Mouse (Mus musculus) lung, postnatal 14 days (tissue): Measurements from ENCODE around the gene Noxred1.
A peak's percentile ranks its signal among the peaks of the same experiment; 100 is the strongest.
"Not testable (repeated sequence)": the region's sequence is repeated elsewhere in the genome, so short reads cannot be mapped to it uniquely, and the experiment has no call there.

Source experiments
- DNase-seq: peaks from one replicate; pipeline ENCODE4 v3.0.0; 2021

Gene Noxred1

DNA sequence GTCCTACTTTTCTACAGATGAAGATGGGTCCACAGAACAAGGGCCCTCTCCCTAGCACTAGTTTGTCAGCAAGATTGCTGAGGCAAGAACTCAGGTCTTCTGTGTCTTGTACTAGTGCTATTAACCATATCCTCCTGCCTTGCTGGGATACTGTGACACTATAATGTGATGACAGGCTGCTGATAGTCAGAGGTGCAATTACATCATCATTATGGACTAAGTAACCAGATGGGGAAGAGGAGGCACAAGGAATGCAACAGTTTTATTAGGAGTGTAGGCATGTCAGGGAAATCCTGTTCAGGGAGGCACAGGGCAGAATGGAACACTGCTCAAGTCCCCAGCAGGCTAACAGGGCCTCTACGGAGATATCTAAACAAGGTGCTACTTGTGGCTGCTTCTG lies at the start of gene Noxred1:
TSS of gene Noxred1 (minus strand) at position 101 of the 400 bp plus-strand sequence.
- no peak for DNase-seq

DNA sequence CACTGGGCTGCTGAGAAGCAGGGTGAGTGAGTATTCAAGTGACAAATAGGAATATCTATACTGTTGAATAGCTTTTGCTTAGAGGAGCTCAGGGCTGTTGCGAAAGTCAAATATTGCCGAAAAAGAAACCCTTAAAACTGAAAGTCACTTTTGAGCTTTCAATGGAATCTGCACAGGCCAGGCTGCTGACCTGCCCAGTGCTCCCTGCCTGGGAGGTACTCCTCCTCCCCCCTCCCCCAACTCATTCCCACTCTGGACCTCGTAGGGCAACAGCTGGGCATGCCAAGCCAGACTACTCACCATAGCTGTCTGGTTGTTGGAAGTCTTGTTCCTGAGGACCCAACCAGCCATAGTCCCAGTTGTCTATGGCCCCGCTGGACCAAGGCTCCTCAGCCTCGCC lies 46.2 kb upstream of the Noxred1 start:
- DNase-seq: peak; percentile 40

DNA sequence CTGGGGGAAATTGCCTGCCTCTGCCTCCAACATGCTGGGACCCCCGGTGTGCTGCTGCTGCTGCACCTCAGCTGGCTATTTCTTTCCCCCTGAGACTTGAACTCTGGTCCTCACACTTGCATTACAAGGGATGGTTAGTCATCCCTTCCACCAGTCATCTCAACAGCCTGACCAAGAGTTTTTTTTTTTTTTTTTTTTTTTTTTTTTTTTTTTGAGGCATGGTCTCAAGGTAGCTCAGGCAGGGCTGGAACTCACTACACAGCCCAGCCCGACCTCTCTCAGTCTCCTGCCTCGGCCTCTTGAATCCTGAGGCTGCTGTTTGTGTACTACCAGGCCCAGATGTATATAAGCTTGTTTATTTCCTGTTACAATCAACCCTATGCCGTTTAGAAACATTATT lies 45.7 kb upstream of the Noxred1 start:
- no peak for DNase-seq

DNA sequence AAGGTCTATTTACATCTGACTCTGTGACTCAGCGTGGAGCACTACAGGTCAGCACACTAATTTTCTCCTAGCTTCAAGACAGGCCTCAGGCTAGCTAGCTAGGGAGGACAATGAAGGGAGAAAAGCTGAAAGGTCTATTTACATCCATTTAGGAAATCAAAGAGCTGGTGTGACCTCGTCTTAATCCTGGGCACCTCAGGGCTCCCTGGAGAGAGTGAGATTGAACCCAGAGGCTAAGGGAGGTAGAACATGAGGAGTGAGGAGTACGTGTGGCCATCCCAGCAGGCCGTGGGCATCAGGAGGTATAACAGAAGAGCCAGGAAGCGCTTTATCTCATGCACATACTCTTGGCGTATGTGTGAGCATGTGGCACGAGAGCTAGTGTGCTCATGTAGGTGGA lies 45.2 kb upstream of the Noxred1 start:
- no peak for DNase-seq

DNA sequence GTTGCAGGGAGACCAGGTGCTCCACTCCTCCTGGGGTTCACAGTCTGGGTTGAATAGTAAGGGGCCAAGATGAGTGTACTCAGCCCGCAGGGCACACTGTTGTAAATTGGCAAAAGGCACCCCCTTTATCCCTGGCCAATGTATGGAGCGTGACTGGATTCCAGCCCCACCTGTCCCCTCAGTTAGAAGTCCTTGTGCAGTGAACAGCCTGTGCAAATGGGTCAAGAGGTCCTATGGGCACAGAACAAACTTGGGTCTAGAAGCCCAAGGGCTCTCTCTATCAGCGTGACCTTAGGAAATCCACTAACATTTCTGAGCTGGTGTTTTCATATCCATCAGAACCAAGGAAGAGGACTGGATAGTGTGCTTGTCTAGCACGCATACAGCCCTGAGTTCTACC lies 44.2 kb upstream of the Noxred1 start:
- no peak for DNase-seq

DNA sequence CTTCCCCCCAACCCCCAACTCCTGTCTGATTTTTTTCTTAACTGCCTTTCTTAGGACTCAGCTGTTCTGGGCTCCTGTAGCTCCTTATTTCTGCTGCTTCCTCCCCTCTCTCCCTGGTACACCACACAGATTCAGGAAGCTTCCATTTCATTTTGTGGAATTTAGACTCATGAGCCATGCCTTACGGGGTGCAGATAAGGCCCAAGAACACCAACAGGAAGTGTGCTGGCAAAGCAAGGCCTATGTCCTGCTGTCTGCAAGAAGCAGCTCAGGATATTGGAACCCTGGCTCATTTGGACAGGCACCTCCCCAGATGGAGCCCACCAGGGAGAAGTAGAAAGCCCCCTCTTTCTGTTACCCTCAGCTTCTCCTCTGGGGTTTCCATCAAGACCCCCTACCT lies 43.2 kb upstream of the Noxred1 start:
- no peak for DNase-seq

DNA sequence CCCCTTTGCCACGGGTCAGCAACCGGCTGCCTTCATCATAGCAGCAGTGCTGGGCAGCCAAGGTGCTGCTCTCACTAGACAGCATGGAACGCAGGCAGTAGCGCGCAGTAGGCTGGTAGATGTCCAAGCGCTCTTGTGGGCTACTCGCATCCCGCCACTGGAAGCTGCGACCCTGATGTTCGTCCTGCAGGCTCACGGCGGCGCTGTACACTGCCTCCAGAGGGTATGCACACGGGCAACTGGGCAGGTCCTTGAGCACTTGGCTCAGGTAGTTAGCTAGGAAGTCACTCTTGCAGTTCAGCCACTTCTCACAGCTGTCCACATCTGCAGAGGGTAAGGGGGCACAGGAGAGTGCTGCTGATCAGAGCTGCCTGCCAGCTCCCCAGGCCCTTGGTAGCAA lies 41.3 kb upstream of the Noxred1 start:
- peak; percentile 21 for DNase-seq

DNA sequence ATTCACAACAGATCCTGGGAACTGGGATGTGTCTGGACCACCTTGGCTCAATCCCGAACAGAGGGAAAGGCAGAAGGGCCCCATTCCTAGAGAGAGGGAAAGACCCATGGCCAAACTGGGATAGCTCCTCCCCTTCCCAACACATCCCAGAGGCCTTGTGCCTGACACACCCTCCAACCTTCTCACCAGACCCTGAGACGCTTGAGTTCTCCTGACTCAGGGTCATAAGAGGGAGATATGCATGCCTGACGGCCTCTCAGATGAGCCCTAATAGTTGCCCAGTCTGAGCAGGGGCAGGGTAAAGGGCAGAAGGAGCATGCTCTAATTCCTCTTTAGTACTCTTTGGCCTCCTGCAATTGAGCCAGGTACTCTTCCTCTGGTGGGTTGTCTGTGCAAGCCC lies 40.8 kb upstream of the Noxred1 start:
- DNase-seq: no peak

DNA sequence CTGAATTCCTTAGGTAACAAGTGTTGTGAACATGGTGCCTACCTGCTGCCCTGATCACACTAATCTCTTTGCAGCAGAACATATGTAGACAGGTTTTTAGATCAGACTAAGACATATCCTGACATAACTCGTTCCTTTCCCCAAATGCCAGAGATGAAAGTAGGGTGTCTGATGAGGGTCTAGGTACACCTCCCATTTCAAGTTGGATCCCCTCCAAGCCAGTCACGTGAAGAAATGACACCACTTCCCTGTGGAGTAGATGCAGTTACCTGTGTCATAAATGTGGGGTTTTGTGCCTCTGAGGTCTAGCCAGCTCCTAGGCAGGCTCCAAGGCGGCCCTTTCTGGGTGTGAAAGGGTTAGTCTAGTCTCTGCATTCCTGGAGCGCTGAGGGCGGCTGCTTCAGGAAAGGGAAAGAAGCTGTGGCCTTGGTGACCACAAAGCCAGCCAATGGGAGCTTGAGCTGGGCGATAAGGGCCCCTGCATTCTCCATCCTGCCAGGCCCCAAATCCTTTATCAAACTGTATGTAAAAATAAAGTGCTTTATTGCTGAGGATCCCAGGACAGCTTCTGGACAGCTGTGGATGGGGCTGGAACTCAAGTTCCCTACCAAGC lies 39.7 kb upstream of the Noxred1 start:
- DNase-seq: no peak

DNA sequence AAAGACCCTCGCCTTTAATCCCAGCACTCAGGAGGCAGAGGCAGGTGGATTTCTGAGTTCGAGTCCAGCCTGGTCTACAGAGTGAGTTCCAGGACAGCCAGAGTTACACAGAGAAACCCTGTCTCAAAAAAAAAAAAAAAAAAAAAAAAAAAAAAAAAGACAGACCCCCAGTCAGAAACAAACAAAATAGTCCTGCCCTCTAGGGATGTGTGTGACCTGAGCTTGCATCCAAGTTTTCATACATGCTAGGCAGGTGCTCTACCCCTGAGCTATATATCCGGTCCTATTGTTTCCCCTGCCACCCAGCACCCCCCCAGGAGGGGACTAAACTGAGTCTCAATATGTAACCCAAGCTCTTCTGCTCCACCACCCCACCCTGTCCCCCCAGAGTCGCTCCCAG lies 38.7 kb upstream of the Noxred1 start:
- DNase-seq: not testable (repeated sequence)

DNA sequence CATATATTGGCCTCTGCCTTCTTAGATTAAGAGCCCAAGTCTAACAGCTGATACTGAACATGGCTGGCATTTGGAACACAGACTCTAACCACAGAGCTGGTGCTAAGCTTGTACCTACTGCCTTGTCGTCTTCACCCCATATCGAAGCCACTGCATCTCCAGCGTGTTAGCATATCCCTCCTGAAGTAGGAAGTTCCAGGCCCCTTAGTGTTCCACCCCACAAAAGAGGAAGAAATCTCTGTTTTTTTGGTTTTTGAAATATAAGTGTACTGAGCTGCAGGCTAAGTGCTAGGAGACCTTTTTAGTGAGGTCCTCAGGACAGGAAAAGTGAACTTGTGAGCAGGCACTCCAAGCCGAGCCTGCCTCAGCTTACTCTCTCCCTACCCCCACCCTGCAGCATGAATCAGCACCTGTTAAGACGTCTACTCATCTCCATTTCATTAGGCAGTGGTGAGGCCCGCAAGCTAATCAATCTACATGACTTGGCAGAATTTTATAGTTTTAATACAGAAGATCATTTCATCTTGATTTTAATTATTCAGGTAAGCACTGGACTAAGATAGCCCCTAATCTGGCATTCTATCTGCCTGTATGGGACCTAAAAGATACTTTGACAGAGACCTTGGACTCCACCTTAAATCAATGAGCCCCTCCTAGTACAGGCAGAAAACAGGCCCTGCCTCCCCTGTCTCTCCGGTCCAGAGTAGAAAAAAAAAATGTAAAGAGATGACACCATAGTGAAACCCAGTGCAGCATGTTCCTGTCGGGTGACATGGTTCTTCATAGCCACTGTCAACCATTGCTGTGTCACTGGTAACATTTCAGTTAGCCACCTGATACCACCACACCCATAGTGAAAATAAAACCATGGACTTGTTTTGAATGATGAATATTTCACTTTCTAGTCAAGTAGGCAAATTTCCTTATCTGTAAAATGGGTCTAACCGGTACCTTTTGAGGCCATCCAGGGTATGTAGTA lies 36.6 kb upstream of the Noxred1 start:
- no peak for DNase-seq

DNA sequence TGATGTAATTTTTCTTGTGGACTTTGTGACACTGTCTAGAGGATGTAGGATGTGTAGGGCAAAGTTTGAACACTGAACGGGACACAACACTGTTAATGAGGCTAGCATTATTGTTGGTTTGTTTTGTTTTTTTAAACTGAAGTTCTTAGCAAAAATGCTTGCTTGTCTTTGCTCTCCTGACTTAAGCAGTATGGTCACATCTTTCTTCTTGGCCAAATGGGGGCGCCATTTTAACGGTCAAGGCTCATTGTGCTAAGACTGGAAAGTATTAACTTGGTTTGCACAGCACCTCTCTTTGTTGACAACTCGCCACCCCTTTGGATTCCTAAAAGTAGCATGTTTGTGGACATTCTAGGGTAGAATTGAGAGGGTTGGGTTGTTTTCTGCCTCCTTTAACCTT lies 29.1 kb upstream of the Noxred1 start:
- DNase-seq: peak; percentile 41

DNA sequence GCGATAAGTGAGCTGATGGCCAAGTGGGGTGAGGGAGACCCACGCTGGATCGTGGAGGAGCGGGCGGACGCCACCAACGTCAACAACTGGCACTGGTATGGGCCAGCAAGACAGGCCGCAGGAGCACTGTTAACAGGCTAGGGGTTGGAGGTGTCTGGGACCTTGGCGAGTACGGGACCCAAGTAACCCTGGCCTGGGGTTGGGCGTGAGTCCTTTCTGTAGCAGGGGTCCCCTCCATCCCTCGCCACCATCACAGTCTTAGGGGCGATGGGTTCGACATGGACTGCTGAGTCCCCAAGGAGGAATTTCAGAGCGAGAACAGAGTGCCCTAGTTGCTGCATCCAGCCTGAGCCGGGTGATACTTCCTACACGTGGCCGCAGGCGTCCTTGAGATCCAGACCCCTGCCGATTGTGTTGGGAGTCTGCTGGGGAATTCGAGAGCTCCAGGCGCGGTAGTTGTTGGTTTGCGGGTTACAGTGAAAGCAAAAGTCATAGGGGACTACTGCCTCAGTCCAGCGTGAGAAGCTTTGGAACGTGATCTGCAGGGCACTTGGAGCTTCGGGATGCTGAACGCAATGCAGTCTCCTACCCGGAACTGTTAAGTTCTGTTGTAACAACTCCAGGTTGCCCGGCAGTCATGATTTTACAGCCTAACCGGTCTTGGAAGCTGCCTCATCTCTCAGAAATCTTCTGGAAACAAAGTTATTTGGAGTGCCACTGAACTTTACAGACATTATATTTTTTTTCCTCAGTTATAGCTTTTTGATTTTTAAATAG lies 28.5 kb upstream of the Noxred1 start:
- peak; percentile 21 for DNase-seq

DNA sequence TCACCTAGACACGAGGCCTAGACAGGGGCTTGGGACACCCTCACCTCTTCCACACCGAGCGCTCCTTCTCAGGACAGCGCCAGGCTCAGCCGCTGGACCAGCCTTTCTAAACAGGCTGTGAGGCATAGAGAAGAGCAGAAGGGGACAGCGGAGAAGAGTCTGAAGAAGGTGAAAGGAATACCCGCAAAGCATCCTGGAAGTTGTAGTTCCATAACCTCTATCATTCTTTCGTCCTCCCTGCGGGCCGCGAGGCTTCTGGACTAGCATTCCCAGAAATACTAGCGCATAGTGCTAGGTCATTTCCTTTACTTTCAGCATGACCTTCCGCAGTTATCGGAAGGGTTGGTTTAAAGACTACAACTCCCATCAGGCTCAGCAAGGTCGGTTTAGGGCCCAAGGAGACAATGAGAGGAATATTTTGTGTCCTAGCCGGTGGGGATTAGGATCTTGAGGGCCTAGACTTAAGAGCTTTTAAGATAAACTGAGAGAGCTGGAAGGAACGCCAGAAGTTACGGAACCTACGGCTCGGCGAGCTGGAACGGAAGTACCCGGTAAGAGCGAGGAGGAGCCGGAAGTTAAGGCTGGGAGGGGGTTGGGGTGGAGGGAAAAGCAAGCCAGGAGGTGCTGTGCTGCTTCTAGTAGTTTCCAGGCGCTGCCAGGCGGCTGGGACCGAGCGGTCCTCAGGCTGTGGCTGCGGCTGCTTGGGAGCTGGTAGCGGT lies 27.7 kb upstream of the Noxred1 start, which contains the start of the genes Vipas39 and Ahsa1:
TSS of gene Vipas39 (minus strand) at position 149 of the 719 bp plus-strand sequence.
TSS of gene Ahsa1 (plus strand) at position 372 of the 719 bp plus-strand sequence.
- peak; percentile 86 for DNase-seq

DNA sequence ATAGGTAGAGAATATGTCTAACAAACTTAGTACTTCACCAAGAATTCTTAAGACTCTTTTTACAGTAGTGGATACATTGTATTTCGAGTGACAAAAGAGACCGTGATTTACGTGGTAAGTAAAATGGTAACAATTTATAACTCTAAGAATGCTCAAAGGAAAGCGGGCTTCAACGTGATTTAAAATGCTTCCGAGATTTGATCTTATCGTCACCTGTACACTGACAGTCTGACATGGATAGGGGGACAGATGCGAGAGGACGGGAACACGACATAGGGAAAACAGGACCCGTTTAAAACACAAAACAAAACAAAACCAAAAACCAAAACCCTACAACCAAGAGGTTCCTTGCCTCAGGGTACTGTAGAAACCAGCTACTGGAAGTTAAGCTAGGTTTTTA lies 26.9 kb upstream of the Noxred1 start:
- no peak for DNase-seq

DNA sequence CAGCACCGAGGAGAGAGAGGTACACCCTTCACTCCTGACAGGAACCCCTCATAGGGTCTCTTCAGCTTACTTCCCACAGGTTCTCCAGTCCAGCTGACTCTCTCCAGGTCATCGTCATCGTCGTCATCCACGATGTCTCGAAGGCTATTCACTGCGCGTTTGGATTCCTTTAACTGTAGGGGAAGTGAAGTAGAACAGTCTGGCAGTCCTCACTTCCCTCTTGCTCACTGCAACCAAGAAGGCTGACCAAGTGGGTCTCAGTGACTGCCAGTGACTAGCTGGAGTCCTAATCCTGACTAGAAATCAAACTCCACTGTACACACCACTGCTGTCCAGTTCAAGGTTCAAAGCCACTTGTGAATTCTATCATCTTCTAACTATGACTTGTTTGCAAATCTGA lies 22.0 kb upstream of the Noxred1 start:
- no peak for DNase-seq

DNA sequence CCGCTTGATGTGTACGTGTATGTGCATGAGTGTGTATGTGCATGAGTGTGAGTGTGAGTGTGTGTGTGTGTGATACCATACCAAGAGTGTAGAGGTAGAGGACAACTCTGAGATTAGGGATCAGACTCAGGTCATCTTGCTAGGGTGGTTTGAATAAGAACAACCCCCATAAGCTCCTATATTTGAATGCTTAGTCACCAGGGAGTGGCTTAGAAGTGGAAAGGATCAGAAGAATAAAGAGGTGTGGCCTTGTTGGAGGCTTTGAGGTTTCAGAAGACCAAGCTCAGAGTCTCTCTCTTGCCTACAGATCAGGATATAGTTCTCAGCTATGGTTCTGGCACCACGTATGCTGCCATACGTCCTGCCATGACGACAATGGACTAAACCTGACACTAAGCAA lies 18.1 kb upstream of the Noxred1 start:
- DNase-seq: no peak

DNA sequence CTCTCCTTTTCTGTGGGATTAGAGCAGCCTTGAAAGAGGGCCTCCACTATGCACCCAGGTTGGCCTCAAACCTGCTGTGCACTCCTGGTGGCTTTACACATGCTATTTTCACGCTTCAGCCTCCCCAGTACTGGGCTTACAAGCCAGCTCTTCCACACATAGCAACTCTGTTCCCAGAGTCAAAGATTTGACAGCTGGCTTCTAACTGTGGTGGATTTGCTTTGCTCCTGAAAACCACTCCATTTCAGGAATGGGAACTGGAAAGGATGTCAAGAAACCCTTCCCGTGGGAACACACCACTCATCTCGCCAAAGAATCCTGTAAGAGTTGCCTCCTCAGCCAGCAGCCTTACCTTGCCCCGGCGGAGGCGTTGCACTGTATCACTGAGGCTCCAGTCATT lies 15.3 kb upstream of the Noxred1 start:
- no peak for DNase-seq

DNA sequence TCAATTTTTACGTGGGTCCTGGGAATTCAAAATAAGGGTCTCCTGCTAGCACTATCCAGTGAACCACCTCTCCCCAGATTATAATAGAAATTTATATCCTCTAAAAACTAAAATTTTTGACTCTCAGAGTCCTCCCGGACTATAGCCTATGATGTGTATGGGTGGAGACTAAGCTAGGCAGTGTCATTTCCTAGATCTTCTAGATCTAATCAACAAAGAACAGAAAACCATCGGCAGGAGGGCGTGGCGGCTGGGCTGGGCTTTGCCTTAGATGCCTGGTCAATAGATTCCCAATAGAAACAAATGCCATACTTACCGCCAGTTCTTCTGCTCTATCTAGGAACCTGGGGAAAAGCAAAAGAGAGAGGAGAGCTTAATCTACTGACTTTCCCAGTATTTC lies 11.6 kb upstream of the Noxred1 start:
- no peak for DNase-seq

DNA sequence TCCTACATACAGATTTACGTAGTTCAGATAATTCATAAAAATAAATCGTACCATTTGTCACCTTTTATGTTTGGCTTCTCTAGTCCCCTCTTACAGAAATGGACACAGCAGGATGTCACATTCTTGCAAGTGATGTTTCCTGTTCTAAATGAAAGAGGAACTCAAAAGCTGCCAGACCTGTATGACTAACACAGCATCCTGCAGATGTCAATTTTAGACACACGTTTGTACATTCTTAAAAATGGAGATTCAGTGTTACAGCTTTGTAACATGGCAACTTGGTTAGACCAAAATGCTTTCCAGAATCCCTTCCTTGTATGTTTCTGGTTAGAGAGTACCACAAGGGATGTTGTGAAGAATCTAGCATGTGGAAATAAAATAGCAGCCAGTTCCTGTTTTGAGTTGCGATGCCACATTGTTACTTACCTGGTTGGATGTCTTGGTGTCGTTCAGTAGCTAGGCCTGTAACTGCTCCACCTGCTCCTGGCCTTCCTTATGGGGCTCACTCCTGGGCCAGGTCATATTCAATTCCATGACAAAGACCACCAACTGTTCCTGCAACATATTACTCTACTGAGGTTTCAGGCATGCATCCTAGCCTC lies 1.5 kb downstream of the Noxred1 start:
- no peak for DNase-seq

DNA sequence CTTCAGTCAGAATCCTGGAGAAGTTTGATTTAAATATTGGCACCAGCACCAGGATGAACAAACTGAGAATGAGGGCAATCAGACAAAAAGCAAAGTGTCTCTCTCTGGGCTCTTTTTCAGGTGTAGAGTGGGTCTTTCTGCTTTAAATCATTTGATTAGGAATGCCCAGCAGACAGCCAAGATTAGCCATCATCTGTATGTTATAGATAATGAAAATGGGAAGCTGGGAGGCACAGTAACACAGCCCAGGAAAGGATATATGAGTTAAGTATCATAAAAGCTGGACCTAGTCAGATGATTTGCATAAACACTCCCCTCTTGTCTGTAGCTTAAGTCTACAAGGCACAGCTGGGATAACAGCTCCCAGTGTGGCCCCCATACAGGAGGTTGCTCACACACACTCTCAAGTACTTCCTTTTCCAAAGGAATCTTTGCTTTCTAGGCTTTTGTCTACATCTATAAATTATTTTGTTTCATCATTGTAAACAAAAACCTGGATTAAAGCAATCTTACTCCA lies 8.1 kb downstream of the Noxred1 start:
- no peak for DNase-seq

DNA sequence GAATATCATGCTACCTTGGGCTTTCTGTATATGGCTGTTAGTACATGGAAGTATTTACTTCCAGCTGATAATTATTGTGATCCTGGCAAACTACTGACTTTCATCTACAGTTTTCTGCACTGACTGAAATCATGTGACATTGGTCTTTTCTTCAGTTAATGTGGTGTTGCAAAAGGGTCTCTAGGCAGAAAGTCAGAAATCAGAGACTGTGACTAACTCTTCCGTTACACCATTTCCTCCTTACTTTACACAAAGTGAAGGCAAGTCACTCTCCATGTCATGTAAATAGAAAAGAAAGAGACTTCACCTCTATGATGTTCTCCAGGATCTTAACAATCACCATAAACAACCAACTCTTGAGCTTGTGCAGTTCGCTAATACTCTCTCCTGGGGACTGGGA lies 8.9 kb downstream of the Noxred1 start:
- no peak for DNase-seq
